Comparison of ENCODE assay signal across 17 mouse cellular contexts in genomic region chr15:32532539-32532938, GRCm38 (mm10).
A peak's percentile ranks its signal among the peaks of the same experiment; 100 is the strongest.
DNase-seq lines count a peak whose midpoint lies in the region; ATAC-seq and TF ChIP-seq lines count a peak whose summit lies in the region.
"Had no signal": no experiment of that assay in that cellular context is flagged by ENCODE, and none has a peak within 500 bp of the region (broad histone marks: within the 10 kb centered on the region; RNA-seq: fewer than 3 reads in every experiment).

No protein-coding gene starts in this region.

- DNase-seq in gastrocnemius, adult 2 months, result no peak
- DNase-seq in gastrocnemius, postnatal 25 days, result no peak
- DNase-seq in heart, postnatal 25 days (ENCODE audit: low spot score), result no peak
- peak; percentile 17 for DNase-seq in lung, postnatal 0 days (ENCODE audit: low spot score)
- no peak for DNase-seq in lung, postnatal 36 days
- peak; percentile 50 for DNase-seq in brain, adult 2 months (ENCODE audit: low read depth, low spot score)
- no peak for DNase-seq in layer of hippocampus, postnatal 10 days (ENCODE audit: low spot score in 2 of 2)
- DNase-seq: adrenal gland, adult 2 months; layer of hippocampus, adult 9-11 months had no signal

- no peaks in the 10 kb centered on the region for H3K9me3 ChIP-seq in heart, embryonic 15.5 days (replicated peaks)
- no peaks in the 10 kb centered on the region for H3K9me3 ChIP-seq in lung, postnatal 0 days (ENCODE audit: low read length)
- H3K9me3 ChIP-seq: hindbrain, embryonic 10.5 days; liver, embryonic 15.5 days; midbrain, embryonic 12.5 days had no signal

- peaks cover 7% of the 10 kb centered on the region for H3K4me1 ChIP-seq in heart, embryonic 15.5 days (replicated peaks)
- H3K4me1 ChIP-seq in lung, postnatal 0 days (ENCODE audit: insufficient read depth, low read depth, low read length), result peaks cover 9% of the 10 kb centered on the region; the same call in 1 of the 2 replicates
- H3K4me1 ChIP-seq: hindbrain, embryonic 10.5 days; liver, embryonic 15.5 days; midbrain, embryonic 12.5 days had no signal

- H3K4me2 ChIP-seq in heart, embryonic 15.5 days, result no peak overlapping the region
- H3K4me2 ChIP-seq in lung, postnatal 0 days (replicated peaks; ENCODE audit: low read depth, low read length), result no peak overlapping the region
- H3K4me2 ChIP-seq: liver, embryonic 15.5 days; midbrain, embryonic 12.5 days had no signal

- peak overlapping the region; percentile 49 for H3K27ac ChIP-seq in gastrocnemius, adult 2 months
- peak overlapping the region; percentile 71 for H3K27ac ChIP-seq in heart, embryonic 15.5 days
- no peak overlapping the region for H3K27ac ChIP-seq in lung, postnatal 0 days (ENCODE audit: low read length)
- H3K27ac ChIP-seq: hindbrain, embryonic 10.5 days; left cerebral cortex, adult 2 months; liver, embryonic 15.5 days; midbrain, embryonic 12.5 days had no signal

- no peak for TF ChIP-seq CTCF in gastrocnemius, adult 2 months (IDR thresholded peaks at IDR 0.05)
- TF ChIP-seq CTCF in lung, postnatal 0 days (IDR thresholded peaks at IDR 0.05), result no peak

- intact Hi-C loops in gastrocnemius, adult 2 months (cut with DNase I), result no loop called here
- intact Hi-C loops in heart, postnatal 25 days (cut with DNase I), result no loop called here

- H3K36me3 ChIP-seq in heart, embryonic 15.5 days, result no peaks in the 10 kb centered on the region
- no peaks in the 10 kb centered on the region for H3K36me3 ChIP-seq in lung, postnatal 0 days (ENCODE audit: insufficient read depth, low read length)
- H3K36me3 ChIP-seq: hindbrain, embryonic 10.5 days; liver, embryonic 15.5 days; midbrain, embryonic 12.5 days had no signal

- 47% methylated on average over 3 of the region's 3 CpGs for WGBS in heart, embryonic 15.5 days
- WGBS in lung, postnatal 0 days, result 36% methylated on average over 3 of the region's 3 CpGs

- no peaks in the 10 kb centered on the region for H3K27me3 ChIP-seq in heart, embryonic 15.5 days
- no peaks in the 10 kb centered on the region for H3K27me3 ChIP-seq in lung, postnatal 0 days (replicated peaks; ENCODE audit: insufficient read depth, low read length)
- H3K27me3 ChIP-seq: liver, embryonic 15.5 days; midbrain, embryonic 12.5 days; Patski had no signal

- H3K9ac ChIP-seq in heart, embryonic 15.5 days, result no peak overlapping the region
- H3K9ac ChIP-seq in lung, postnatal 0 days (replicated peaks; ENCODE audit: low read depth), result no peak overlapping the region
- H3K9ac ChIP-seq: liver, embryonic 15.5 days; midbrain, embryonic 12.5 days had no signal

- no peak overlapping the region for H3K4me3 ChIP-seq in gastrocnemius, adult 2 months
- H3K4me3 ChIP-seq in heart, embryonic 15.5 days, result no peak overlapping the region
- no peak overlapping the region for H3K4me3 ChIP-seq in lung, postnatal 0 days (ENCODE audit: low read depth, low read length)
- H3K4me3 ChIP-seq: hindbrain, embryonic 10.5 days; left cerebral cortex, adult 2 months; liver, embryonic 15.5 days; midbrain, embryonic 12.5 days had no signal

- no peak for TF ChIP-seq EP300 in lung, postnatal 0 days (IDR thresholded peaks at IDR 0.05)

- no peak for ATAC-seq in heart, embryonic 15.5 days (replicated peaks; ENCODE audit: insufficient number of reproducible peaks, insufficient read depth, low FRiP score, low read depth)
- ATAC-seq in lung, postnatal 0 days, result no peak
- ATAC-seq: hindbrain, embryonic 16.5 days; intestine, embryonic 16.5 days; Patski had no signal

Comparison
In these comparisons a context has a peak if more than half of its experiments do, and no peak if none do; other contexts are left out.
1. DNase-seq: peak in lung, postnatal 0 days (single experiment) and brain, adult 2 months (single experiment); none in gastrocnemius, adult 2 months (single experiment), gastrocnemius, postnatal 25 days (single experiment), heart, postnatal 25 days (single experiment), lung, postnatal 36 days (single experiment) and layer of hippocampus, postnatal 10 days (0 of 2).